Mouse (Mus musculus) limb, embryonic 14.5 days (tissue): ENCODE data around the gene Lurap1l. TPM values are rescaled to one million over a fixed set of nuclear protein-coding genes. Genes with fewer than 3 reads are reported as not detected.

Source experiments
- ATAC-seq: fragments of 200-750 bp; cut with Nextera tagmentation; 2 replicates; pipeline ENCODE4 v1.8.0; 2017; ENCODE audit warnings: low read depth, moderate number of reproducible peaks, moderate TSS enrichment; ENCODE audit not compliant: low FRiP score
- DNase-seq: peaks from one replicate; pipeline ENCODE4 v3.0.0-alpha.2; 2015; ENCODE audit warnings: low spot score
- H3K27ac ChIP-seq: fragments of 300-500 bp; sonication (generic); replicated peaks from 2 replicates; pipeline ENCODE4 v1.5.1; 2014; ENCODE audit warnings: low read depth, mild to moderate bottlenecking, low read length, moderate library complexity, mixed read lengths
- H3K27me3 ChIP-seq: fragments of 300-500 bp; sonication (generic); 2 replicates; pipeline ENCODE4 v1.6.1; 2014; ENCODE audit warnings: low read length, mixed read lengths; ENCODE audit not compliant: control insufficient read depth, insufficient read depth
- H3K36me3 ChIP-seq: fragments of 300-500 bp; sonication (generic); 2 replicates; pipeline ENCODE4 v1.6.1; 2014; ENCODE audit warnings: mild to moderate bottlenecking, low read length, moderate library complexity, mixed read lengths; ENCODE audit not compliant: control insufficient read depth, insufficient read depth
- H3K4me1 ChIP-seq: fragments of 300-500 bp; sonication (generic); 2 replicates; pipeline ENCODE4 v1.6.1; 2014; ENCODE audit warnings: antibody characterized with exemption, low read length, mixed read lengths; ENCODE audit not compliant: control insufficient read depth, insufficient read depth
- H3K4me2 ChIP-seq: fragments of 300-500 bp; sonication (generic); replicated peaks from 2 replicates; pipeline ENCODE4 v1.6.1; 2014; ENCODE audit warnings: low read depth, mild to moderate bottlenecking, low read length, moderate library complexity; ENCODE audit not compliant: severe bottlenecking
- H3K4me3 ChIP-seq: fragments of 300-500 bp; sonication (generic); replicated peaks from 2 replicates; pipeline ENCODE4 v1.5.1; 2014; ENCODE audit warnings: low read length
- H3K9ac ChIP-seq: fragments of 300-500 bp; sonication (generic); 2 replicates; pipeline ENCODE4 v1.6.1; 2014; ENCODE audit warnings: mild to moderate bottlenecking, low read depth, low read length, moderate library complexity; ENCODE audit not compliant: severe bottlenecking
- H3K9me3 ChIP-seq: fragments of 300-500 bp; sonication (generic); 2 replicates; pipeline ENCODE4 v1.6.1; 2016; ENCODE audit warnings: low read length; ENCODE audit not compliant: control insufficient read depth
- POLR2A ChIP-seq: fragments of 200-500 bp; IDR thresholded peaks from 2 replicates; pipeline ENCODE4 v1.8.0; 2012; ENCODE audit warnings: inconsistent platforms, mild to moderate bottlenecking, moderate library complexity, borderline replicate concordance; ENCODE audit not compliant: insufficient read depth, insufficient read length; ENCODE audit errors: extremely low read depth
- WGBS: fragments of 180-500 bp; shearing (Covaris S2); extraction: QIAGEN DNeasy Blood & Tissue Kit; methylation state at CpG from one replicate; pipeline ENCODE4 v1.1.7; 2014; 5-methylcytosine and 5-hydroxymethylcytosine counted together
- polyA plus RNA-seq, 2 experiments: library from polyadenylated mRNA; depleted of rRNA in 1 of 2; stranded (reverse) in 1 of 2; unstranded in 1 of 2; fragments of >200 nt; fragmentation: Nextera tagmentation in 1 of 2; extraction: Ambion mirVana in 1 of 2; gene quantifications; 2 replicates each; pipeline versions ENCODE4 v1.2.1 to v1.2.3; 2012 to 2014

Lurap1l gene
- polyA plus RNA-seq, 2 experiments, result 11.0 to 23.2 TPM

DNA sequence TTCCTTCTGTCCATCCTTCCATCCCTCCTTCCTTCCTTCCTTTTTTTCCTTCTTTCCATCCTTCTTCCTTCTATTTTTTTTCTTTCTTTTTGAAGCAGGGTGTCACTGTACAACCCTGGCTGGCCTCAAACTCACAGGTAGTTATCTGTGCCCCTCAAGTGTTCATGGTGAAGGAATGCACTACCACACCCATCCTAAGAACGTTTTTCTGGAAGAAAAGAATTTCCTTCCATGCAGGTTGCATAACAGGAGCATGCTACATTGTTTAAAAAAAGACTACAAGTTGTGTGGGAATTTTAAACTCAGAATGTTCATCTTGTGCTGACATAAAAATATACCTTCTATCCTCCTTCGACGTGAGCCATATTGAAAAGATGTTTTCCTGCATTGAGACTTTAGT is 7.4 kb downstream of the Lurap1l start:
- no peak for ATAC-seq
- no peak for TF ChIP-seq POLR2A
- H3K36me3 ChIP-seq, result no peaks in the 10 kb centered on the region

DNA sequence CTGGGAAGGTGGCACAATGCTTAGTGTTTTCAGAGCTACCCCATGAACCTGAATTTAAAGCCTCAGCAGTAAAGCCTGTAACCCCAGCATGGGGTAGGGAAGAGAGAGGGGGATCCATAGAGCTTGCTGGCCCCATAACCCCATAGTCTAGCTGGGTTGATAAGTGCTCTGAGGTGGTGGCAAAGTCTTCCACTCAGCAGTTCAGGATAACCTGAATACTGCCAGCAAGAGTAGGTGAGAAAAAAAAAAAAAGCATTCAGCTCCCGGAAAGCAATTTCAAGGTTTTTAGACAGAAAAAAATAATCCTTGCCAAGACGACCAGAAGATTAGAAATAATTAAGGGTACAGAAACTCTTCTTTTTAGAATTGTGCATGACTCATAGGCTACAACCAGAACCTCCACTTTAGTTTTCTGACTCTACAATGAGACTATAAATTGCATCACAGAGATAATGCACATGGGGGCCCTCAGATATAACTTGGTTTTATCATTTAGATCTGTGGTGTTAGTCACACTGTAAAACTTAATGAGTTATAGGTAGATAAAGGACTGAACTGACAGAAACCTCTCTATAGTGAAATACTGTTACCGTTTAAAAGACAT is 8.2 kb downstream of the Lurap1l start:
- 57% methylated on average over 3 of the region's 3 CpGs for WGBS

More for the DNA sequence above, 7.4 kb downstream of the Lurap1l start:
- 69% methylated on average over 3 of the region's 3 CpGs for WGBS
- Histone ChIP-seq H3K27ac (no peak overlapping the region), H3K4me2 (no peak overlapping the region), H3K4me1 (no peaks in the 10 kb centered on the region), H3K9me3 (no peaks in the 10 kb centered on the region), H3K27me3 (no peaks in the 10 kb centered on the region), H3K4me3 (no peak overlapping the region), H3K9ac (no peak overlapping the region)
- no peak for DNase-seq

GRCm38 (mm10) chr4:80919217-80919867 is 8.9 kb downstream of the Lurap1l start:
- 87% methylated on average over 1 of the region's 1 CpGs for WGBS
- DNase-seq (no peak), ATAC-seq (no peak)
- Histone ChIP-seq H3K9me3 (no peaks in the 10 kb centered on the region), H3K4me3 (no peak overlapping the region), H3K27ac (no peak overlapping the region), H3K4me2 (no peak overlapping the region), H3K9ac (no peak overlapping the region), H3K4me1 (no peaks in the 10 kb centered on the region), H3K36me3 (no peaks in the 10 kb centered on the region), H3K27me3 (no peaks in the 10 kb centered on the region)
- no peak for TF ChIP-seq POLR2A

More for the DNA sequence above, 8.2 kb downstream of the Lurap1l start:
- H3K36me3 ChIP-seq, result no peaks in the 10 kb centered on the region
- DNase-seq (no peak), ATAC-seq (no peak)
- H3K27me3 ChIP-seq, result no peaks in the 10 kb centered on the region
- no peak for TF ChIP-seq POLR2A
- no peak overlapping the region for H3K4me2 ChIP-seq
- no peaks in the 10 kb centered on the region for H3K9me3 ChIP-seq
- H3K4me3 ChIP-seq, result no peak overlapping the region
- H3K4me1 ChIP-seq, result no peaks in the 10 kb centered on the region
- H3K9ac ChIP-seq, result no peak overlapping the region
- H3K27ac ChIP-seq, result no peak overlapping the region

- no peaks in the 10 kb centered on the region for H3K36me3 ChIP-seq
- H3K9ac ChIP-seq, result no peak overlapping the region
- no peak for TF ChIP-seq POLR2A
- no peak overlapping the region for H3K27ac ChIP-seq
- no peaks in the 10 kb centered on the region for H3K9me3 ChIP-seq
- ATAC-seq (no peak), DNase-seq (no peak)
- WGBS, result 84% methylated on average over 4 of the region's 4 CpGs
- H3K4me1 ChIP-seq, result no peaks in the 10 kb centered on the region
- H3K27me3 ChIP-seq, result no peaks in the 10 kb centered on the region
- H3K4me2 ChIP-seq, result no peak overlapping the region
- H3K4me3 ChIP-seq, result no peak overlapping the region
Observed at GRCm38 (mm10) chr4:80921646-80922489, 11.4 kb downstream of the Lurap1l start.

DNA sequence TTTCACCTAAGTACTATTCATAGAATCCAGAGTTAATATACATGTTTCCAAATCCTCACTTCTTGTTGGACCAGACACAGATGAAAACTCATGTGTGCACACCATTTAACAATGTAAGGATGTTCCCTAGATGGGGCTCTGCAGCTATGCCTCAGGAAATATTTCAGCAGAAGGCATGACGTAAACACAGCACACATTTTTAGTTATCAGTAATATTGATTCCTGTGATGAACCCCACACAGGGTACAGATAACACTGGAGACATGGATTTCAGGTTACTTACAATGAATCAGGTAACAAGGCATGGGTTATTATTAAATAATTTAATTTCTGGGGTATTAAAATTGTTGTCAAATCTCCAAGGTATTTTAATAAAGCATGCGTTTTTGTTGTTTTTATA is 12.2 kb downstream of the Lurap1l start:
- no peaks in the 10 kb centered on the region for H3K27me3 ChIP-seq
- ATAC-seq (no peak), DNase-seq (no peak)
- H3K4me3 ChIP-seq, result no peak overlapping the region
- no peak for TF ChIP-seq POLR2A
- H3K9me3 ChIP-seq, result no peaks in the 10 kb centered on the region
- H3K9ac ChIP-seq, result no peak overlapping the region
- H3K4me2 ChIP-seq, result no peak overlapping the region
- H3K4me1 ChIP-seq, result no peaks in the 10 kb centered on the region
- 83% methylated on average over 2 of the region's 2 CpGs for WGBS
- H3K27ac ChIP-seq, result no peak overlapping the region
- H3K36me3 ChIP-seq, result no peaks in the 10 kb centered on the region
